Mouse (Mus musculus): ENCODE measurements around the gene Rpsa.

DNA sequence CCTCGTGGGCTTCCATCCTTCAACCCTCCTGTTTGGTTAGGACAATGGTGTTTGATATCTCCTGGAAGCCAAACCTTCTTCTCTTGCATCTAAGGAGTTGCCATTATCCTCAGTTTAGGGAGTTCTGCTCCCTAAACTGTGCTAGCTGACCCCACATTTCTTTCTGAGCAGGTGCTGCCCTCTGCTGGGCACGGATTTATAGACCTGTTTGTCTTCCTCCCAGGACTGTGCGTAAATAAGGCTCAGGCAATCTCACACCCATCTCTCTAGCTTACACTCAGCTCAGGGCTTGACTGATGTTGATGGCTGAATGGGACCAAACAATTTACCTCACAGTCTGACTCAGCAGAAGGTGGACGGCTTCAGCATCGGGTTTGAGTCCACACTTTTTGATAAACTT, 43.8 kb downstream of the Rpsa start:
- TF ChIP-seq GATA1 (IDR thresholded peaks at IDR 0.05; ENCODE audit: low read length), result no peak
- TF ChIP-seq TAL1 (IDR thresholded peaks at IDR 0.05; ENCODE audit: low read length), result no peak
